Mouse (Mus musculus) ES-CJ7 (cell line): ENCODE data around the gene Eif1b.

ENCODE experiments used
- DNase-seq: peaks from one replicate; pipeline ENCODE4 v3.0.0; 2011; ENCODE audit warnings: low read depth, low spot score

The Eif1b gene

GRCm38 (mm10) chr9:120492010-120492399 lies at the start of gene Eif1b:
Gene Eif1b (plus strand): TSS chr9:120492232.
- DNase-seq, result peak; percentile 60

- DNase-seq, result no peak
Observed at GRCm38 (mm10) chr9:120444642-120445041, 47.4 kb upstream of the Eif1b start.

- no peak for DNase-seq
Observed at GRCm38 (mm10) chr9:120449696-120450329, 42.2 kb upstream of the Eif1b start.

GRCm38 (mm10) chr9:120455768-120456655 lies 36.0 kb upstream of the Eif1b start:
- DNase-seq, result peak; percentile 21

- no peak for DNase-seq
Observed at GRCm38 (mm10) chr9:120470431-120470830, 21.6 kb upstream of the Eif1b start.

- DNase-seq, result no peak
Observed at GRCm38 (mm10) chr9:120481644-120482043, 10.4 kb upstream of the Eif1b start.

- no peak for DNase-seq
Observed at GRCm38 (mm10) chr9:120482382-120482781, 9.7 kb upstream of the Eif1b start.

- DNase-seq, result no peak
Observed at GRCm38 (mm10) chr9:120483101-120483500, 8.9 kb upstream of the Eif1b start.

GRCm38 (mm10) chr9:120487076-120487475 lies 5.0 kb upstream of the Eif1b start:
- no peak for DNase-seq

GRCm38 (mm10) chr9:120491509-120491908 lies 523 bp upstream of the Eif1b start:
- peak; percentile 29 for DNase-seq

GRCm38 (mm10) chr9:120492400-120493351 lies 644 bp downstream of the Eif1b start:
- peak; percentile 50 for DNase-seq

- DNase-seq, result no peak
Observed at GRCm38 (mm10) chr9:120493781-120494180, 1.7 kb downstream of the Eif1b start.

GRCm38 (mm10) chr9:120496691-120497090 lies 4.7 kb downstream of the Eif1b start:
- DNase-seq, result peak; percentile 61

GRCm38 (mm10) chr9:120497983-120498382 lies 6.0 kb downstream of the Eif1b start:
- no peak for DNase-seq

GRCm38 (mm10) chr9:120501191-120501902 lies 9.3 kb downstream of the Eif1b start:
- peak; percentile 23 for DNase-seq

GRCm38 (mm10) chr9:120502013-120502412 lies 10.0 kb downstream of the Eif1b start:
- DNase-seq, result peak; percentile 85

GRCm38 (mm10) chr9:120504423-120504822 lies 12.4 kb downstream of the Eif1b start:
- no peak for DNase-seq

GRCm38 (mm10) chr9:120511781-120512180 lies 19.7 kb downstream of the Eif1b start:
- DNase-seq, result no peak

GRCm38 (mm10) chr9:120516720-120517119 lies 24.7 kb downstream of the Eif1b start:
- DNase-seq, result no peak

- DNase-seq, result no peak
Observed at GRCm38 (mm10) chr9:120518946-120519345, 26.9 kb downstream of the Eif1b start.
